Mouse (Mus musculus) erythroblast, embryonic 14.5 days (primary cell): ENCODE measurements around the gene Zdhhc7. TPM values are rescaled to one million over a fixed set of nuclear protein-coding genes. Genes with fewer than 3 reads are reported as not detected.

Experiments used
- H3K27me3 ChIP-seq: 2 replicates; pipeline ENCODE4 v1.6.1; 2012; ENCODE audit warnings: inconsistent platforms; ENCODE audit not compliant: control insufficient read depth
- H3K36me3 ChIP-seq: 2 replicates; pipeline ENCODE4 v1.6.1; 2012; ENCODE audit warnings: mild to moderate bottlenecking, inconsistent platforms; ENCODE audit not compliant: control insufficient read depth
- H3K4me1 ChIP-seq: 2 replicates; pipeline ENCODE4 v1.6.1; 2012; ENCODE audit warnings: inconsistent platforms; ENCODE audit not compliant: control insufficient read depth
- H3K4me3 ChIP-seq: replicated peaks from 2 replicates; pipeline ENCODE3; 2012; ENCODE audit warnings: moderate library complexity, mild to moderate bottlenecking, inconsistent platforms
- H3K9me3 ChIP-seq: 2 replicates; pipeline ENCODE4 v1.6.1; 2012; ENCODE audit warnings: low read length, inconsistent platforms, mixed read lengths; ENCODE audit not compliant: control insufficient read depth
- GATA1 ChIP-seq: IDR thresholded peaks from 2 replicates; pipeline ENCODE4 v1.6.1; 2012; ENCODE audit warnings: low read length, inconsistent platforms, mixed read lengths
- TAL1 ChIP-seq: IDR thresholded peaks from 3 replicates; pipeline ENCODE4 v1.6.1; 2012; ENCODE audit warnings: low read length, inconsistent platforms, mixed read lengths
- polyA plus RNA-seq: library from polyadenylated mRNA; stranded (reverse); fragments of >175 nt; gene quantifications from 2 replicates; pipeline ENCODE4 v1.2.3, GENCODE M21; 2012

Gene Zdhhc7
- polyA plus RNA-seq, 1 experiment = 1.8 TPM

DNA sequence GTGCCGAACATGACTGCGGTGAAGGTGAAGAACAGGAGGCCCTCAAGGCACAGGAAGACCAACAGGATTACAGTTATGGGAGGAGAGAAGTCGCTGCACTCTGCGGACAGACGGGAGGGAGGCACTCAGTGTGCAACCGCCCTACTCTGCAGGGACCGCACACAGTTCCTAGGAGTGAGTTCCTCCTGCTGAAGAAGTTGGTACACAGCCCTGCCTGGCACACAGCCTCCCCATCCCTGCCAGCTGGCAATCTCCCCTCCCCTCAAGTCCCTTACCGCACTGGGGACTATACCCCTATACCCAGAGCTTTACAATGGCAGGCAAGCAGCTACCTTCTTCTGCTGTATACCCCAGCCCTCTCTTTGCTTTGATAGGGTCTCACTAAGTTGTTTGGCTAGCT lies 18.0 kb downstream of the Zdhhc7 start:
- no peak overlapping the region for H3K4me3 ChIP-seq
- no peaks in the 10 kb centered on the region for H3K27me3 ChIP-seq
- H3K36me3 ChIP-seq = peaks cover 67% of the 10 kb centered on the region
- no peak for TF ChIP-seq TAL1
- H3K4me1 ChIP-seq = no peaks in the 10 kb centered on the region
- H3K9me3 ChIP-seq = no peaks in the 10 kb centered on the region

DNA sequence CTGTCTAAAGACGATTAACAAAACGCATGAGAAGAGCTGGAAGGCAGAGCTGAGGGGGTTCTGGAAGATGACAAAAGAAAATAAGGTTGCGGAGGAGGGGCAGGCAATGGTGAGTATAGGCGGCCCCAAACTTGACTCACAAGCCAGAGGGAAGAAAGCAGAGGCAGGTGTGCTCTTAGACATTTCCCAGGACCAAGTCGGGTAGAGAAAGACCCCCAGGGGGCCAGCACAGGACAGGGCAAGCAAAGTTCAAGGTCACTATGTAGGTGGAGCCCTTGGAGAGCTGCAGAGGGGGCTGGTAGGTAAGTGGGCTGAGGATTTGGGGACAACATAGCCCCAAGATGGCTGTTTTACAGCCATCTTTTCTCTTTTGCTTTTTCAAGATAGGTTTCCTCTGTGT lies 21.9 kb downstream of the Zdhhc7 start:
- H3K36me3 ChIP-seq = peaks cover 30% of the 10 kb centered on the region
- TF ChIP-seq TAL1 = no peak
- TF ChIP-seq GATA1 = no peak
- H3K9me3 ChIP-seq = no peaks in the 10 kb centered on the region
- peaks cover 4% of the 10 kb centered on the region; the same call in 1 of the 2 replicates for H3K27me3 ChIP-seq
- no peak overlapping the region for H3K4me3 ChIP-seq
- H3K4me1 ChIP-seq = no peaks in the 10 kb centered on the region

DNA sequence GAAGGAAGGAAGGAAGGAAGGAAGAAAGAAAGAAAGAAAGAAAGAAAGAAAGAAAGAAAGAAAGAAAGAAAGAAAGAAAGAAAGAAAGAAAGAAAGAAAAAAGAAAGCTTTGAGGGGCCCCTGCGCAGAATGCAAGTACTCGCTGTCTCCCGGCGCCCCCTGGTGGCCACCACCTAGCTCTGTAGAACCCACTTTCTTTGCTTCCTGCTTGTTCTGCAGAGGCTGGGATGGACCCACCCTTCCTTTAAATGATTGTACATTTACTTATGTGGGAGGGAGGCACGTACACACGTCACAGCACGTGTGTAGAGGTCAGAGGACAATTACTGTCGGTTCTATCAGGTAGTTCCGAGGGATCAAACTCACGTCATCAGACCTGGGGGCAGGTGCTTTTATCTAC lies 23.2 kb downstream of the Zdhhc7 start:
- TF ChIP-seq GATA1 = no peak
- no peak for TF ChIP-seq TAL1
- Histone ChIP-seq H3K9me3 (no peaks in the 10 kb centered on the region), H3K4me3 (no peak overlapping the region), H3K27me3 (peaks cover 4% of the 10 kb centered on the region; the same call in 1 of the 2 replicates), H3K36me3 (peaks cover 21% of the 10 kb centered on the region), H3K4me1 (no peaks in the 10 kb centered on the region)

DNA sequence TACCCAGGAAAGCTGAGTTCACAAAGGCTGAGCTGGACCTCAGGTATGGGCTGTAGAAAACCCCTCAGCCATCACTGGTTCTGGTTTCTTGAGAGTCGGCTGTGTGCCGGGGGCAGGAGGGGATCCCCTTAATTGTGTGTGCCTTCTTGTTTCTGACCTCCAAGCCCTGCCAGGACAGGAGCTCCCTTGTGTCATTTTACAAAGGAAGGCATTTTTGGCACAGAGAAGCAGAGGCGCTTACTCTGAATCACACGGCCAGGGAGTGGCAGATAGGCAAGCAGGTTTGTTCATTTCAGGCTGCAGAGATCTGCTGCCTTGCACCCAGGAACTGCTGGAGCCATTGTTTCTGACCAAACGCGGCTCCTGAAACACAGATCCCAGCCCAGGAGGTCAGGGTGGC lies 25.9 kb downstream of the Zdhhc7 start:
- peaks cover 4% of the 10 kb centered on the region for H3K27me3 ChIP-seq
- no peak overlapping the region for H3K4me3 ChIP-seq
- H3K9me3 ChIP-seq = no peaks in the 10 kb centered on the region
- H3K4me1 ChIP-seq = no peaks in the 10 kb centered on the region
- no peaks in the 10 kb centered on the region for H3K36me3 ChIP-seq
- no peak for TF ChIP-seq GATA1
- TF ChIP-seq TAL1 = no peak

DNA sequence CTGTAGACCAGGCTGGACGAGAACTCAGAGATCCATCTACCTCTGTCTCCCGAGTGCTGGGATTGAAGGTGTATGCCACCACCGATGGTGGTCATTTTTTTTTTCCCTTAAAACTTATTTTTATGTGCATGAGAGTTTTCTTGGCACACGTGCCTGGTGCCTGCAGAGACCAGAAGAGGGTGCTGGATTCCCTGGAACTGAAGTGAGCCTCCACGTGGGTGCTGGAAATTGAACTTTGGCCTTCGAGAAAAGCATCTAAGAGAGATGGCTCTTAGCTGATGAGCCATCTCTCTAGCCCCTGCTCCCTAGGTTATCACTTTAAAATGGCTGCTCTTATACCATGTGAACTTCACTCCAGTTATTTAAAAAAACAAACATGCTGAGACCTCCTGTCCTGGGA lies 26.8 kb downstream of the Zdhhc7 start:
- no peaks in the 10 kb centered on the region for H3K4me1 ChIP-seq
- H3K36me3 ChIP-seq = no peaks in the 10 kb centered on the region
- no peak for TF ChIP-seq GATA1
- no peak for TF ChIP-seq TAL1
- peaks cover 4% of the 10 kb centered on the region for H3K27me3 ChIP-seq
- H3K4me3 ChIP-seq = no peak overlapping the region
- H3K9me3 ChIP-seq = no peaks in the 10 kb centered on the region

DNA sequence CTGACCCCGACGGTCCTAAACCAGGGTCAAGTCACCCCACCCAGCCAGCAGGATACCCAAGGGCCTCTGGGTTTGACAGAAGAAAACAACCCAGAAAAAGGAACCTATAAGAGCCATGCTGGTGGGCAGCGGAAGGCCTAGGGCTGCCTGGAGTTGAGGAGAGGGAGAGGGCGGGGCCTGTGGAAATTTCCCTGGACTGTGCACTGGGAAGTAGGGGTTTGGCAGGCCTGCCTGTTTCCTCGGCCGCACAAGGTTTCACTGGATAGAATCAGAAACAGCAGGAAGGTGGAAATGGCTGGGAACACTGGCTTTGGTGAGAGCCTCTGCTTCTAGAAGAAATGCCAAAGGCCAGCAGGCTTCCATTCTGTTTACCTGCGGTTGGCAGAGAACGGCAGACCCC lies 28.5 kb downstream of the Zdhhc7 start:
- no peaks in the 10 kb centered on the region for H3K36me3 ChIP-seq
- H3K4me1 ChIP-seq = no peaks in the 10 kb centered on the region
- peaks cover 4% of the 10 kb centered on the region for H3K27me3 ChIP-seq
- TF ChIP-seq GATA1 = no peak
- no peak overlapping the region for H3K4me3 ChIP-seq
- no peaks in the 10 kb centered on the region for H3K9me3 ChIP-seq

DNA sequence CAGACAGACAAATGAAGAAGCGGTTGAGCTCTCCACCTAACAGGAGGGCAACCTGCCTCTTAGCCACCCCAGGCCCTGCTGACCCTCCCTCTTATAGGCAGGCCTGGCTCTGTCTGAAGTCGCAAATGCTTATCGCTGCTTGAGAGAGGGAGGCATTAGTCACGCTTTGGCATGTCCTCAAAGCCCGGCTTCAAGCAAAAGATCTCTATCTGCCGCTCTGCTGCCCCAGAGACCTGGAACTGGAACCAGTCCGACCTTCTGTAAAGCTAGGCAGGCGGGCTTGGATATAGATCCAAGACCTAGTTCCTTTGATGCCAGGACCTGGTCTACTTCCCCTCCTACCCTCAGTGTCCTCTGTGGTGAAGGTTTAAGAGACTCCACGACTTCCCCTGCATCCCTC lies 29.0 kb downstream of the Zdhhc7 start:
- no peaks in the 10 kb centered on the region for H3K9me3 ChIP-seq
- no peaks in the 10 kb centered on the region for H3K4me1 ChIP-seq
- no peaks in the 10 kb centered on the region for H3K36me3 ChIP-seq

DNA sequence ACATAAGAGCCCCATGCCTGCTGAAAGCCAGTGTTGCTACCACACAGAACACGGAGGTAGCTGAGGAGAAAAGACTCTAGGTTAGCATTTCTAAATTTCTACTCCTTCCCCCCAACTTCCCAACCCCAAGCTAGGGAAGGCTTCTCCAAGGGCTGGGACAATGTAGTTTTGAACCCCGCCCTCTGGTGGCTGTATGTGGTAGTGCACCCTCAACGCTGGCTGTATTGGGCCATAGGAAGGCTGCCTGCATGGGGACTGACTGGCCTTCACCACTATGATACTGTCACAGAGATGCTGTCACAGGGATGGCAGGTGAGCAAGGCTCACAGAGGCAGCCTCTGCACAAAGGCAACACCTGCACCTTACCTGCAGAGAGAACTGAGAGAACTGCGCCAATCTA lies 29.6 kb downstream of the Zdhhc7 start:
- H3K27me3 ChIP-seq = peaks cover 4% of the 10 kb centered on the region
- no peak for TF ChIP-seq GATA1
- H3K9me3 ChIP-seq = no peaks in the 10 kb centered on the region
- no peak overlapping the region for H3K4me3 ChIP-seq
- H3K36me3 ChIP-seq = no peaks in the 10 kb centered on the region
- H3K4me1 ChIP-seq = no peaks in the 10 kb centered on the region

More for the DNA sequence above, 29.0 kb downstream of the Zdhhc7 start:
- no peak overlapping the region for H3K4me3 ChIP-seq
- peaks cover 4% of the 10 kb centered on the region for H3K27me3 ChIP-seq
- TF ChIP-seq TAL1 (no peak), GATA1 (no peak)

DNA sequence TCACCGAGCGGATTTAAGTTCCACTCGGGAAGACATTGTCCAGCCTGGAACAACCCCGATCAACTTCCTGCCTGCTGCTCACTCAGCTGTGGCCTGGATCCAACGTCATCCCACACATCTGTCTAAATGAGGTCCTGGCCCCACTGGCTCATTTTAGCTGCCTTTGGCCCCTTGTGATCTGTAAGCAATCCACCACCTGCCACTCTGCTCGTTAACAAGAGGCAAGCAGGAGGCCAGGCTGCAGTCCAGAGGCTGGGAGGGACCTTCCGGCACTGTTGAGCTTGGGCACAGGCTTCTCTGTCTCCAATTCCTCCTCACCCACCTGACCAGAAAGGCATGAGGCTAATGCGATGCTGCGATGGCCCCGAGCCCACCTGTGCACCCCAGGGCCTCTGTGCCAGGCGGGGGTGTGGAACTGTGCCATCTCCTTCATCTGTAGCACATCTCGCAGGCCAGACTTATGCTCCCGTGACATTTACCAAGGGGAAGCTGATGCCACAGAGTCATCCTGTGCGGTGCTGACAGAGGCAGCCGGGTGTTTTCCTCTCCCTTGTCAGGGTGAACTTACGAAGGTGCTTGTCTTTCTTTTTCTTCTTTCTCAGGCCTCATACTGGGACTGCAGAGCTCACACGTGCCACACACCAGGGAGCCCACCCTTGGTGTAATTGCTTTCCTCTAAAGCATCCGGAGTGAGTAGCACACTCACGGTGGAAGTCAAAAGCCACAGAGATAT lies 33.2 kb downstream of the Zdhhc7 start:
- Histone ChIP-seq H3K4me1 (no peaks in the 10 kb centered on the region), H3K4me3 (no peak overlapping the region), H3K36me3 (no peaks in the 10 kb centered on the region), H3K9me3 (no peaks in the 10 kb centered on the region), H3K27me3 (no peaks in the 10 kb centered on the region; the same call in 1 of the 2 replicates)
- TF ChIP-seq GATA1 = no peak
- no peak for TF ChIP-seq TAL1

DNA sequence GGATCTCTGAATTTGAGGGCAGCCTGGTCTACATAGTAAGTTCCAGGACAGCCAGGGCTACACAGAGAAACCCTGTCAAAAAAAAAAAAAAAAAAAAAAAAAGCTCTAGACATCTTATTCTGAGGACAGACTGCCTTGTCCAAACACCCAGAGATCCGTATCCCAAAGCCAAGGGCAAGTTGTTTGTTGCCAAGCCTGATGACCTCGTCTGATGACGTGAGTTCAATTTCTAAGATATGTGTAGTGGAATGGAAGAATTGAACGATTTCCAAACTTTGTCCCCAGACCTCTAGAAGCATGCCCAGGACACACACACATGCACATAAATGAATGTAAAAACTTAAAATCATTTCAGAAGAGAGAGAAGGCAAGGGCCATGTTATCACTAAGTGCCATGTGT lies 35.1 kb downstream of the Zdhhc7 start:
- no peak overlapping the region for H3K4me3 ChIP-seq
- H3K27me3 ChIP-seq = no peaks in the 10 kb centered on the region; the same call in 1 of the 2 replicates
- no peaks in the 10 kb centered on the region for H3K9me3 ChIP-seq
- H3K4me1 ChIP-seq = no peaks in the 10 kb centered on the region
- TF ChIP-seq TAL1 (no peak), GATA1 (no peak)
- no peaks in the 10 kb centered on the region for H3K36me3 ChIP-seq
